Mouse (Mus musculus) heart, embryonic 15.5 days (tissue): Measurements from ENCODE around the gene Lrrn2. TPM values are rescaled to one million over a fixed set of nuclear protein-coding genes. Genes with fewer than 3 reads are reported as not detected.

Experiments used
- ATAC-seq: fragments of 200-750 bp; cut with Nextera tagmentation; replicated peaks from 2 replicates; pipeline ENCODE4 v1.8.0; 2017; ENCODE audit warnings: low read depth, moderate TSS enrichment; ENCODE audit not compliant: insufficient number of reproducible peaks, insufficient read depth, low FRiP score
- H3K27ac ChIP-seq: fragments of 300-500 bp; sonication (generic); 2 replicates; pipeline ENCODE4 v1.5.1; 2015; ENCODE audit warnings: mild to moderate bottlenecking, inconsistent platforms
- H3K27me3 ChIP-seq: fragments of 300-500 bp; sonication (generic); 2 replicates; pipeline ENCODE4 v1.6.1; 2015; ENCODE audit warnings: inconsistent platforms
- H3K36me3 ChIP-seq: fragments of 300-500 bp; sonication (generic); 2 replicates; pipeline ENCODE4 v1.6.1; 2015; ENCODE audit warnings: mild to moderate bottlenecking, inconsistent platforms
- H3K4me1 ChIP-seq: fragments of 300-500 bp; sonication (generic); replicated peaks from 2 replicates; pipeline ENCODE4 v1.6.1; 2015; ENCODE audit warnings: inconsistent platforms
- H3K4me2 ChIP-seq: fragments of 300-500 bp; sonication (generic); 2 replicates; pipeline ENCODE4 v1.6.1; 2015; ENCODE audit warnings: inconsistent platforms, mild to moderate bottlenecking, moderate library complexity
- H3K4me3 ChIP-seq: fragments of 300-500 bp; sonication (generic); 2 replicates; pipeline ENCODE4 v1.5.1; 2015; ENCODE audit warnings: mild to moderate bottlenecking, inconsistent platforms
- H3K9ac ChIP-seq: fragments of 300-500 bp; sonication (generic); 2 replicates; pipeline ENCODE4 v1.6.1; 2015; ENCODE audit warnings: mild to moderate bottlenecking, inconsistent platforms
- H3K9me3 ChIP-seq: fragments of 300-500 bp; sonication (generic); replicated peaks from 2 replicates; pipeline ENCODE4 v1.6.1; 2016; ENCODE audit warnings: inconsistent platforms
- WGBS: fragments of 180-500 bp; shearing (Covaris S2); methylation state at CpG from one replicate; pipeline ENCODE4 v1.1.7; 2015; ENCODE audit warnings: mixed read lengths; 5-methylcytosine and 5-hydroxymethylcytosine counted together
- polyA plus RNA-seq: library from polyadenylated mRNA; unstranded; fragments of >200 nt; fragmentation: Nextera tagmentation; extraction: Ambion mirVana; gene quantifications from 2 replicates; pipeline ENCODE4 v1.2.1, GENCODE M21; 2015

The Lrrn2 gene
- polyA plus RNA-seq, 1 experiment from 2014 or later: 9.6 TPM

DNA sequence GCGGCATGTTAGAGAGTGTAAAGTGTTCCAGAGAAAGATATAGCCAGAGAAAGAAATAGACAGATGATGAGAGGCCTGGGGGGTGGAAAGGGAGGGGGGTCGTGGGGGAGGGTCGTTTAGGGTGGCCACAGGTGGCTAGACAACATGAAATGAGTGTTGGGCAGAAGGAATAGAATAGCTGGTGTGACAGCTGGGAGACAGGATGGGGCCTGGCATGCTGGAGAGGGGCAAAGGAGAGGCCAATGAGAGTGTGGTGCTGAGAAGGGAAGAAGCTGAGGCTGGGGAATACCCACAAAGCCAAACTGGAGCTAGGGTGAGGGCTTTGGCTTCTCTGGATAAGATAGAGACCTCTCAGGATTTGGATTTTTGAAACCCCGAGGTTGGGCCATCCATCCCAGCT, 6.6 kb downstream of the Lrrn2 start:
- Histone ChIP-seq H3K4me1 (peaks cover 28% of the 10 kb centered on the region), H3K9me3 (no peaks in the 10 kb centered on the region), H3K27me3 (peaks cover 18% of the 10 kb centered on the region), H3K9ac (no peak overlapping the region), H3K4me2 (no peak overlapping the region), H3K4me3 (no peak overlapping the region), H3K27ac (no peak overlapping the region), H3K36me3 (no peaks in the 10 kb centered on the region)
- no peak for ATAC-seq
- 57% methylated on average over 4 of the region's 4 CpGs for WGBS

DNA sequence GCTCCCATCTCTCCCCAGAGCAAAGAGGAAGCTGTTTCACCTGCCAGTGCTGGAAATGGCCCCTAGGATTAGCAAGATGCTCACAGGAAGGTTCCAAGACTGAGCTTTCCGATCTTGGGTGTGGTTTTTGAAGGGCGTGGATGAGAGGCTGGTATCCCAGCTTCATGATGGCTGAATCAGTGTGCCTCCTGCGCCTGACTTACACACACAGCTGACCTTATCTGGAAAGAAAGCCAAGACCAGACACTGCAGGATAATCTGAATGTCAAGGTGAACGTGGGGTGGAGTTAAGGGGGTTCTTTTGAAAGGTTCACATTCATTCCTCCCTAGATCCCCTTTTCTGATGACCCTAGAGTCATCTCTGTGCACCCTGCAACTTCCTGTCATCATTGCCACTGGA, 8.7 kb downstream of the Lrrn2 start:
- no peaks in the 10 kb centered on the region for H3K36me3 ChIP-seq
- H3K4me3 ChIP-seq: no peak overlapping the region
- H3K9ac ChIP-seq: no peak overlapping the region
- H3K9me3 ChIP-seq: no peaks in the 10 kb centered on the region
- WGBS: 70% methylated on average over 4 of the region's 4 CpGs
- no peak overlapping the region for H3K4me2 ChIP-seq
- ATAC-seq: no peak
- H3K27ac ChIP-seq: no peak overlapping the region
- H3K27me3 ChIP-seq: peaks cover 6% of the 10 kb centered on the region
- peaks cover 33% of the 10 kb centered on the region for H3K4me1 ChIP-seq

DNA sequence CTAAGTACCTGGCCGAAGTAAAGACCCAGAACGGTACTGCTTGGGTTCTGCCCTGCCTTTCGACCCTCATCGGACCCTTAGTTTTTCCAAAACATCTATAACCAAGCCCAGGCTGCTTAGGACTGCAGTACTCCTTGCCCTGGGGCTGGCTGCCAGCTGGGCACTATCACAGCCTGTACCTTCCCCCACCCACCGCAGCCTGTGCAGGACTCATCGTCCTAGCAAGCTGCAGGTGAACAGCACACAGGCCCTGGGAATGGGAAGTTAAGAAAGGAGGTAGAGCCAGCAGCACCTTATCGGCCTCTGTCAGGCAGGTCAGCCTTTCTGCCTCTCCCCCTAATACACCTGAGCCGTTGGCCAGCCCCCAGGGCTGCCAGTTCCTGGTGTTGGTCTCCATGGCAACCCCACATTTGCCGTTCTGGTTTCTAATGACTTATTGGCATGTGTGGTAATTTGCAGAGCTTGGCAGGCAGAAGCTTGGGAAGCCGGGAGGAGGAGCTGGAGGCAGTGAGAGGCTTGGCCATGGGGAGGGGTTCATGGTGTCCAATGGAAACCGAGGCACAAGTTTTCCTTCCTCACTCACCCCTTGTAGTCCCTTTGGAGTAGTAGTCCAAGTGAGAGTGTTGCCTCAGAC, 10.2 kb downstream of the Lrrn2 start:
- no peak overlapping the region for H3K27ac ChIP-seq
- no peaks in the 10 kb centered on the region for H3K9me3 ChIP-seq
- H3K27me3 ChIP-seq: peaks cover 6% of the 10 kb centered on the region
- ATAC-seq: no peak
- no peak overlapping the region for H3K4me2 ChIP-seq
- no peak overlapping the region for H3K9ac ChIP-seq
- H3K36me3 ChIP-seq: no peaks in the 10 kb centered on the region
- H3K4me1 ChIP-seq: peaks cover 22% of the 10 kb centered on the region
- WGBS: 74% methylated on average over 11 of the region's 11 CpGs
- H3K4me3 ChIP-seq: no peak overlapping the region

DNA sequence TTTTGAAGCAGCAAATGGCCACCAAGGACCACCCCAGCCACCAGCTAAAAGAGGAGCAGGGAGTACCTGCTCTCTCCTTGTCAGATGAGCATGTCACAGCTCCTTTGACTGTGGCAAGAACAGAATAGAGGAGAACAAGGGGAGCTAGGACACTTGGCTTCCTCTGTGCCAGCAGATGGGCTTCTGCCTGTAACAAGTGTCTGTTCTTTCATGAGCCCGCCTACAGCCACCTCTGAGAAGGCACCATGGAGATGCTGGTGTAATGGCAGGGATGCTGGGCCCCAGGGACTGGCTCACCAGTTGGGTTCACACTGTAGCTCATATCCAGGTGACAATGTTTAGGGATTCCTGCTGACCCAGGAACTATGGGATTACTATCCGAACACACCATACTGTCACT, 12.0 kb downstream of the Lrrn2 start:
- Histone ChIP-seq H3K4me3 (no peak overlapping the region), H3K4me2 (no peak overlapping the region), H3K9me3 (no peaks in the 10 kb centered on the region), H3K27ac (no peak overlapping the region), H3K27me3 (peaks cover 5% of the 10 kb centered on the region; the same call in 1 of the 2 replicates), H3K4me1 (peaks cover 13% of the 10 kb centered on the region), H3K9ac (no peak overlapping the region), H3K36me3 (no peaks in the 10 kb centered on the region)
- ATAC-seq: no peak
- 81% methylated on average over 2 of the region's 2 CpGs for WGBS

DNA sequence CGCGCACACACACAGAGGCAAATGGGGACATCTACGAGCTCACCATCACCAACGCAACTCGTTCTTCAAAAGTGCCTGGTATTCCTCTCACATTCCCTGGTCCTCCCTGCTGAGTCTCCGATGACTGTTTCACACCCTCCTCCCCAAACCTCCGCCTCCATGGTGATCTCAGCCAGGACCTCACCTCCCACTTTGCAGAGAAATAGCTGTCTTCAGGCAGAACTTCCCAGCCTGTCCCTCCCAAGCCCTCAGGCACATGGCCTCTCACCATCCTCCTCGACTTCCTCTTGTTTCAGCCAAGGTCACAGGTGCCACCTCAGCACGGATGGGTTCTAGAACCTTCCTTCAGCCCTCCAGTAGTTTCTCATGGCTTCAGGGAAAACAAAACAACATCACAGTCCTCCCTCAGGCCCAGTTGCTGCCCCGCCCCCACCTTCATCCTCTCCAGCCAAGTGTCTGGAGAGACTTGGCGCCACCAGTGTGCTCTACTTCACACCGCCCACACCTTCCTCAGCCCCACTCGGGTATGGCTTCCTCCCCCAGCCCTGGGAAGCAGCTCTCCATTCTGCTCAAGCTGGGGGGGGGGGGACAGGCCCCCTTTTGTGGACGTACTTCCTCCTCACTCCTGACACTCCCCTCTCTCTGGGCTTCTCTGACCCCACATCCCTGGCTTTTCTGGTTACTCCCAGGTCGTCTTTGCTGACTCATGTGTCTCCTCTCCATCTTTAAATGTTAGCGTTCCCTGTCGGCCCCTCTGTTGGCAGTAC, 13.4 kb downstream of the Lrrn2 start:
- no peaks in the 10 kb centered on the region for H3K27me3 ChIP-seq
- H3K9me3 ChIP-seq: no peaks in the 10 kb centered on the region
- no peak overlapping the region for H3K27ac ChIP-seq
- ATAC-seq: peak; percentile 59
- no peaks in the 10 kb centered on the region for H3K36me3 ChIP-seq
- 45% methylated on average over 17 of the region's 17 CpGs for WGBS
- H3K4me1 ChIP-seq: peaks cover 13% of the 10 kb centered on the region
- no peak overlapping the region for H3K4me3 ChIP-seq
- no peak overlapping the region for H3K9ac ChIP-seq
- no peak overlapping the region for H3K4me2 ChIP-seq

DNA sequence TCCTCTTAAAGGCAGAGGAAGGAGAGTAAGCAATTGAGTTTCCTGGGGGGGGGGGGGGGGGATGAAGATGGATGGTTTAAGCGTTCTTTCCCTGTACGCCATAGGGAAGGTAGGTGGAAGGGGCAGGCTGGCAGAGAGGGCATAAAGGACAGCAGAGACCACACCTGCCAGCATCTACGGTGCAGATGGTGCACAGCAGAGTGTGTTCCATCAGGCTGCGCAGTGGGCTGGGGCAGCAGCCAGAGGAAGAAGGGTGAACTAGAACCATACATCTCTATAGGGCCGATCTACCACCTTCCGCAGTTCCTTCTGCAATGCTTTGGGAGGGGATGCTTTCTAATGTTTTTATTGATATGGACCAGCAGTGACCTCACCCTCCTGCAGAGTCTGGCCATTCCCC, 19.0 kb downstream of the Lrrn2 start:
- Histone ChIP-seq H3K4me3 (no peak overlapping the region), H3K27me3 (no peaks in the 10 kb centered on the region), H3K4me1 (peaks cover 8% of the 10 kb centered on the region; the same call in 1 of the 2 replicates), H3K27ac (no peak overlapping the region), H3K9ac (no peak overlapping the region), H3K4me2 (no peak overlapping the region), H3K36me3 (no peaks in the 10 kb centered on the region), H3K9me3 (no peaks in the 10 kb centered on the region)
- ATAC-seq: no peak
- WGBS: 75% methylated on average over 6 of the region's 6 CpGs

DNA sequence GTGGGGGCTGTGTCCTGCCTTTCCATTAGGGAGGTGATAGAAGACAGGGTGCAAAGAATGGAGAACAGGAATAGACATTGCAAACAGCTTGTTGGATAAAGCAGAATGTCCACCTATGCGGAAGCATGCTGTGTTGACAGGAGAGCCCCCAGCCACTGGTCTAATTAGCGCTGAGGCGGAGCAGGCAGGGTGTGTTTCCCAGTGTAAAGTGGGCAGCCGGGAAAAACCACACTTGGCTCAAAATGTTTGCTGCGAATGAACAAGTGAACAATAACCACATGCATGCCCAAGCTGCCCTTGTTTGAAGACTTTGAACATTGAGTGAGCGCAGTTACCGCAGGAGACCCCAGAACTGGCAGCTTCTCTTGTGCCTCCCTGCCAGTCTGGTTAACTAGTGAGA, 19.6 kb downstream of the Lrrn2 start:
- Histone ChIP-seq H3K27me3 (no peaks in the 10 kb centered on the region), H3K9ac (no peak overlapping the region), H3K9me3 (no peaks in the 10 kb centered on the region), H3K4me2 (no peak overlapping the region), H3K4me3 (no peak overlapping the region), H3K36me3 (no peaks in the 10 kb centered on the region), H3K4me1 (0 out of 2 replicates have a peak, but pooled peaks cover 6% of the 10 kb centered on the region), H3K27ac (no peak overlapping the region)
- no peak for ATAC-seq
- WGBS: 65% methylated on average over 7 of the region's 7 CpGs

DNA sequence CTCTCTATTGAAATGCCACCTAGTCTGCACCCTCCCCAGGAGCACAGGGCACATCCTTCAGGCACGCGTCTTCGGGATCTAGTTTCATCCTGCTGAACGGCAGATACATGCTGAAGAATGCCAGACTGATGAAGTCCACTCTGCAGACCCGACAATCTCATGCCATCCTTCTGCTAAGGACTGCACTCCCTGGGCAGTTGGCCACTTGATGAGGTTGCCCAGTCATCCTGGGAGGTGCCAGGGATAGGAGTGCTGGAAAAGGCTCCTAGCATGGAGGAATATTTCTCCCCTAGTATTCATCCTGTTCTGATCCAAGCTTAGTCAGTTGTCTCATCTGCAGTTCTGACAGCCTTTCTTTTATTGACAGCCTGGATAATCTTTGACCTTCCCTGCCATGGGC, 20.9 kb downstream of the Lrrn2 start:
- H3K4me1 ChIP-seq: 0 out of 2 replicates have a peak, but pooled peaks cover 6% of the 10 kb centered on the region
- no peaks in the 10 kb centered on the region for H3K36me3 ChIP-seq
- no peak for ATAC-seq
- H3K27ac ChIP-seq: no peak overlapping the region
- no peak overlapping the region for H3K4me2 ChIP-seq
- H3K4me3 ChIP-seq: no peak overlapping the region
- WGBS: 79% methylated on average over 5 of the region's 5 CpGs
- no peaks in the 10 kb centered on the region for H3K9me3 ChIP-seq
- H3K9ac ChIP-seq: no peak overlapping the region
- H3K27me3 ChIP-seq: no peaks in the 10 kb centered on the region

DNA sequence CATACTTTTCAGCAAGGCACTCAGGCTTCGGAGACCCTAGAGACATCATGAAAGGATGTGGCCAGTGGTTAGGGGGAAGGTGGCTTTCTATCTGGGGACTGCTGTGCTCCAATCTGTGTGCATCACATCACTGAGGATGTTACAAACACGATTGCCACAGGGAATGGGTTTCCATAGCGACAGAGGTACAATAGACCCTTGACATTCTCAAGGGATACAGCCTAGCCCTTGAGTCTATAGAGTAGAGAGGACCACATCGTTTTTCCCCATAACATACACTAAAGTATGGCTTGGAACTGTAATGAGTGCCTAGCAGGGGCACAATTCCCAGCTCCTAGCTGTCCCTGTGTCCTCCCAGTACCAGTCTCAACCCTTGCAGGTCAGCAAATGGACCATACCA, 23.4 kb downstream of the Lrrn2 start:
- 0 out of 2 replicates have a peak, but pooled peaks cover 6% of the 10 kb centered on the region for H3K4me1 ChIP-seq
- no peak overlapping the region for H3K4me3 ChIP-seq
- no peaks in the 10 kb centered on the region for H3K27me3 ChIP-seq
- H3K27ac ChIP-seq: no peak overlapping the region
- no peak for ATAC-seq
- H3K9ac ChIP-seq: no peak overlapping the region
- no peaks in the 10 kb centered on the region for H3K36me3 ChIP-seq
- H3K4me2 ChIP-seq: no peak overlapping the region
- WGBS: 69% methylated on average over 4 of the region's 4 CpGs
- no peaks in the 10 kb centered on the region for H3K9me3 ChIP-seq

DNA sequence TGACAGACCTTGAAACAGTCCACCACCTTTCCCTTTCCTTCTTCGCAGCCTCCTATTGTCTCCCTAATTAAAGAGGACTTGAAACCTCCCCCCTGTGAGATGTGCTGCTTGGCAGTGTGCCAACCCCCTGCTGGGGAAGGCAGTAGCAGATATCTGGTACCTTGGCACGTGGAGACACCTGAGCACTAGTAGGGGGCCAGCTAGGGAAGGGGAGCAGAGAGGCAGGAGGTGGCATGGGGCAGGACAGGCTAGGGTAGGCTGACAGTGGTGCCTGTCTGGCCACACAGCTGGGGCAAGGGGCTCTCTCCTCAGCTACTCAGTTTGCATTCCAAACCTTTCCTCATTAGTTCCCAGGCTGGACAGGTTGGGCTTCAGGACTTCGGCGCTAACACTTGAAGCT, 29.0 kb downstream of the Lrrn2 start:
- H3K4me3 ChIP-seq: no peak overlapping the region
- no peaks in the 10 kb centered on the region for H3K9me3 ChIP-seq
- no peaks in the 10 kb centered on the region for H3K36me3 ChIP-seq
- H3K27ac ChIP-seq: no peak overlapping the region
- H3K27me3 ChIP-seq: no peaks in the 10 kb centered on the region
- no peak overlapping the region for H3K4me2 ChIP-seq
- no peaks in the 10 kb centered on the region for H3K4me1 ChIP-seq
- no peak overlapping the region for H3K9ac ChIP-seq
- ATAC-seq: no peak
- WGBS: 70% methylated on average over 4 of the region's 4 CpGs

DNA sequence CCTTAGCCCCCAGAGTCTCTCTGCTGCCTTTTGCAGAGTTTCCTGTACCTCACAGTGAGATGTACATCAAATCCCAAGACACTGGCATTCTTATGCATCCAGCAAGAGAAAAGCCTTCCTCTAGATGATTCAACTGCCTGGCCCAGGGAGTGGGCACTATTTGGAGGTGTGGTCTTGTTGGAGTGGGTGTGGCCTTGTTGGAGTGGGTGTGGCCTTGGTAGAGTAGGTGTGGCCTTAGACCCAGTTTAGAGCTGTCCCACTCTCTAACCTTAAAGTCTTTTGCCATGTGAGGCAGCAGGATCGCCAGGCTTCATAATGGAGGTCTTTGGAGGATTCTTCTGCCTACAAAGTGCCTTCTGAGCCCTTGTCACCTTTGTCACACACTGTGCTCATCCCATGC, 29.9 kb downstream of the Lrrn2 start:
- WGBS: 90% methylated on average over 1 of the region's 1 CpGs
- Histone ChIP-seq H3K9ac (no peak overlapping the region), H3K4me1 (no peaks in the 10 kb centered on the region), H3K4me2 (no peak overlapping the region), H3K4me3 (no peak overlapping the region), H3K27ac (no peak overlapping the region), H3K36me3 (no peaks in the 10 kb centered on the region), H3K9me3 (no peaks in the 10 kb centered on the region), H3K27me3 (no peaks in the 10 kb centered on the region)
- ATAC-seq: no peak
